Mouse (Mus musculus): ENCODE results near the gene Bcl2l13. TPM values are rescaled to one million over a fixed set of nuclear protein-coding genes. Genes with fewer than 3 reads are reported as not detected.

The Bcl2l13 gene
- total and polyA plus RNA-seq, 3 experiments, result 24.6 to 46.6 (median 25.5) TPM

DNA sequence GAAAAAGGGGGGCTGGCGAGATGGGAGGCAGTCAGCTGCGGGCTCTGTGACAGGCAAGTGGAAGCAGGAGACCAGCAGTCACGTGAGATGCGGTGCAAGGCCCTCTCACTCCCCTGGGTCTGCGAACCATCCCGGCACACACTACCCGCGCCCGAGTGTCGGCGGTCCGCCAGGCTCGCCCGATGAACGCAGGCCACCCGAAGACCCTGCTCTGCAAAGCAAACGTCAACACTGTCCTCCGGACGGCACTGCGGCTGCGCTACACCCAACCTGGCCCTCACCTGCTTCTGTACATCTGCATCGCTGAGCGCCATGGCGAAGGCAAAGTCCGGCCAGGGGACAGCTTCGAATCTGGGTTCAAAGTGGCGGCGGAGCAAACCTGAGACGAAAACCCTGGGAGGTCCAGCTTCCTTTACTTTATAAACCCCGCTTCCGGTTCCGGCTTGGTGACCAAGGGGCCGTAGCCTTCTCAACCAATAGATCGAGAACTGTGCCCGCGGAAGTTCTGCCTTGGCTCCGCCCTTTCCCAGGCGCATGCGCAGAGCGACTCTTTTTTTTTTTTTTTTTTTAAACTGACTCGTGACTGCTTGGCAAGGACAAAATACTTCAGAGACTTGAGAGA is 13.6 kb upstream of the Bcl2l13 start, which contains the start of gene Atp6v1e1:
Gene Atp6v1e1 (minus strand): TSS at position 487 of the 622 bp plus-strand sequence.
- TF ChIP-seq MAZ (IDR thresholded peaks at IDR 0.05; ENCODE audit: low read depth, low read length) (no peak), JUND (conservative IDR thresholded peaks at IDR 0.05; ENCODE audit: low read depth, low read length) (no peak), MYC (IDR thresholded peaks at IDR 0.05; ENCODE audit: low read depth, low read length) (no peak), ZMIZ1 (IDR thresholded peaks at IDR 0.05; ENCODE audit: low read depth, low read length) (peak; percentile 74; the same call in 1 of the 2 replicates), MAX (IDR thresholded peaks at IDR 0.05; ENCODE audit: low read length) (no peak), E2F4 (IDR thresholded peaks at IDR 0.05; ENCODE audit: insufficient replicate concordance, low read depth, low read length) (0 out of 2 replicates have a peak, but pooled peaks have one; percentile 26), UBTF (IDR thresholded peaks at IDR 0.05; ENCODE audit: low read depth, low read length) (peak; percentile 48; the same call in 1 of the 2 replicates), PAX5 (IDR thresholded peaks at IDR 0.05; ENCODE audit: low read length) (no peak), TCF12 (IDR thresholded peaks at IDR 0.05; ENCODE audit: low read depth, low read length) (peak; percentile 84), NELFE (IDR thresholded peaks at IDR 0.05; ENCODE audit: low read depth, low read length) (peak; percentile 92), ZKSCAN1 (IDR thresholded peaks at IDR 0.05; ENCODE audit: borderline replicate concordance, low read depth, low read length) (no peak), POLR2AphosphoS2 (IDR thresholded peaks at IDR 0.05; ENCODE audit: low read depth, low read length) (peak; percentile 74; the same call in 1 of the 2 replicates), POLR2A (IDR thresholded peaks at IDR 0.05; ENCODE audit: low read depth, low read length) (peak; percentile 98), SMC3 (IDR thresholded peaks at IDR 0.05; ENCODE audit: low read depth, low read length) (no peak), ETS1 (conservative IDR thresholded peaks at IDR 0.05; ENCODE audit: low read depth, low read length) (no peak), CTCF (conservative IDR thresholded peaks at IDR 0.05 in 1 of 2, IDR thresholded peaks at IDR 0.05 in 1 of 2; ENCODE audit: low read depth in 2 of 2, low read length in 2 of 2) (no peak), IRF4 (IDR thresholded peaks at IDR 0.05; ENCODE audit: low read depth, low read length) (no peak), ZNF384 (IDR thresholded peaks at IDR 0.05; ENCODE audit: low read depth, low read length) (peak; percentile 99), MAFK (IDR thresholded peaks at IDR 0.05; ENCODE audit: insufficient replicate concordance, low read length) (no peak), BHLHE40 (IDR thresholded peaks at IDR 0.05; ENCODE audit: low read depth, low read length) (peak; percentile 91), MXI1 (IDR thresholded peaks at IDR 0.05; ENCODE audit: low read depth, low read length) (0 out of 2 replicates have a peak, but pooled peaks have one; percentile 23), CHD1 (IDR thresholded peaks at IDR 0.05; ENCODE audit: low read depth, low read length) (no peak), ELF1 (IDR thresholded peaks at IDR 0.05; ENCODE audit: low read depth, low read length) (peak; percentile 99), RAD21 (IDR thresholded peaks at IDR 0.05; ENCODE audit: low read depth, low read length) (no peak), SIN3A (IDR thresholded peaks at IDR 0.05; ENCODE audit: low read length) (peak; percentile 91), KAT2A (IDR thresholded peaks at IDR 0.05; ENCODE audit: insufficient replicate concordance, low read length) (0 out of 2 replicates have a peak, but pooled peaks have one; percentile 70), NRF1 (IDR thresholded peaks at IDR 0.05; ENCODE audit: low read depth, low read length) (peak; percentile 93), RCOR1 (conservative IDR thresholded peaks at IDR 0.05; ENCODE audit: low read depth, low read length) (no peak), TBP (conservative IDR thresholded peaks at IDR 0.05; ENCODE audit: low read depth, low read length) (peak; percentile 98), USF1 (IDR thresholded peaks at IDR 0.05; ENCODE audit: low read depth, low read length) (peak; percentile 54), GABPA (IDR thresholded peaks at IDR 0.05; ENCODE audit: insufficient replicate concordance, low read depth, low read length) (no peak), HCFC1 (IDR thresholded peaks at IDR 0.05; ENCODE audit: low read depth, low read length) (peak; percentile 77), MEF2A (IDR thresholded peaks at IDR 0.05; ENCODE audit: borderline replicate concordance, low read depth, low read length) (no peak), ZC3H11A (IDR thresholded peaks at IDR 0.05; ENCODE audit: low read depth, low read length) (no peak), JUN (IDR thresholded peaks at IDR 0.05; ENCODE audit: insufficient read depth, low read depth, low read length) (no peak)
- peak; percentile 96 for DNase-seq (ENCODE audit: extremely low read depth)
- in situ Hi-C loops (cut with MboI; ENCODE audit: low pct_ligation_motif_present, low pct_unique_long_range_greater_than_20kb, low sequenced_read_pairs), result no loop called here
- Histone ChIP-seq H3K27ac (ENCODE audit: insufficient read depth, low read depth) (peak within 1 kb of the TSS; percentile 97), H3K4me2 (ENCODE audit: insufficient read depth, low read depth, poor library complexity, severe bottlenecking) (peak within 1 kb of the TSS; percentile 98), H3K4me1 (ENCODE audit: control insufficient read depth in 1 of 2, insufficient read depth in 2 of 2) (peaks cover 6 to 23% of the 10 kb centered on the region in 2 experiments; a peak in 3 of 4 replicates), H3K9me3 (replicated peaks; ENCODE audit: low read length) (peaks cover 14% of the 10 kb centered on the region), H3K79me2 (replicated peaks; ENCODE audit: control insufficient read depth, extremely low read depth, insufficient read depth, poor library complexity, severe bottlenecking) (peaks cover 38% of the 10 kb centered on the region), H3K9ac (ENCODE audit: insufficient read depth, low read depth) (peak within 1 kb of the TSS; percentile 88), H3K4me3 (replicated peaks in 1 of 3; ENCODE audit: low read depth in 2 of 3, low read length in 2 of 3, poor library complexity in 1 of 3) (peak within 1 kb of the TSS; percentile 76 to 100 (median 99)), H3K27me3 (replicated peaks) (no peaks in the 10 kb centered on the region), H3K36me3 (replicated peaks in 1 of 2; ENCODE audit: control insufficient read depth in 1 of 2, insufficient read depth in 1 of 2, low read length in 1 of 2) (peaks cover 15 to 25% of the 10 kb centered on the region in 2 experiments)
- dilution Hi-C loops (cut with MboI; ENCODE audit: extremely low pct_ligation_motif_present, extremely low pct_unique_long_range_greater_than_20kb, low sequenced_read_pairs), result no loop called here
